Mouse (Mus musculus) kidney, adult 8-10 months (tissue): ENCODE measurements around the gene Tmem190.
"Not testable (repeated sequence)": the region's sequence is repeated elsewhere in the genome, so short reads cannot be mapped to it uniquely, and the experiment has no call there.

Source experiments
- DNase-seq, 2 experiments: peaks; one replicate each; pipeline ENCODE4 v3.0.0; 2022

Tmem190 gene

GRCm38 (mm10) chr7:4776861-4777830 is 5.6 kb upstream of the Tmem190 start:
- DNase-seq: peak; percentile 36 to 50

- no peak for DNase-seq
Measured at GRCm38 (mm10) chr7:4777851-4778637, 4.7 kb upstream of the Tmem190 start.

DNA sequence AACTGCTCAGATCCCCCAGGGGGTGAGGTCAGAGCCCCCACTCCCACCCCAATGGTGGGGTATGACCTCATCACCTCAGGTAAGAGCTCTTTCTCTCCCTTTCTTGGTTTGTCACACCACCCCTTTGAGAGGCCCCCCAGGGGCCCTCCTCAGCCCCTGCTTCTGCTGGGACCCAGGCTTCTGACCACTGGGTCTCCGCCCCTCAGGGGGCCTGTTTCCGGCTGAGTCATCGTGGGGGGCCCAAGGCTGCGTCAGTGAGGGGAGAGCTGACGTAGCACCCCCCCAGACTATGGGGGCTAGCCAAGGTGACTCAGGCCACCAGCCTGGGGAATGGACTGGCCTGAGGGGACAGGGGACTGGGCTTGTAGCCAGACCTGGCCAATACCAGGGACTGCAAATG is 2.8 kb upstream of the Tmem190 start:
- no peak for DNase-seq

- DNase-seq: no peak
Measured at GRCm38 (mm10) chr7:4782130-4782529, 607 bp upstream of the Tmem190 start.

- DNase-seq: no peak
Measured at GRCm38 (mm10) chr7:4783667-4784268, 1.0 kb downstream of the Tmem190 start.

DNA sequence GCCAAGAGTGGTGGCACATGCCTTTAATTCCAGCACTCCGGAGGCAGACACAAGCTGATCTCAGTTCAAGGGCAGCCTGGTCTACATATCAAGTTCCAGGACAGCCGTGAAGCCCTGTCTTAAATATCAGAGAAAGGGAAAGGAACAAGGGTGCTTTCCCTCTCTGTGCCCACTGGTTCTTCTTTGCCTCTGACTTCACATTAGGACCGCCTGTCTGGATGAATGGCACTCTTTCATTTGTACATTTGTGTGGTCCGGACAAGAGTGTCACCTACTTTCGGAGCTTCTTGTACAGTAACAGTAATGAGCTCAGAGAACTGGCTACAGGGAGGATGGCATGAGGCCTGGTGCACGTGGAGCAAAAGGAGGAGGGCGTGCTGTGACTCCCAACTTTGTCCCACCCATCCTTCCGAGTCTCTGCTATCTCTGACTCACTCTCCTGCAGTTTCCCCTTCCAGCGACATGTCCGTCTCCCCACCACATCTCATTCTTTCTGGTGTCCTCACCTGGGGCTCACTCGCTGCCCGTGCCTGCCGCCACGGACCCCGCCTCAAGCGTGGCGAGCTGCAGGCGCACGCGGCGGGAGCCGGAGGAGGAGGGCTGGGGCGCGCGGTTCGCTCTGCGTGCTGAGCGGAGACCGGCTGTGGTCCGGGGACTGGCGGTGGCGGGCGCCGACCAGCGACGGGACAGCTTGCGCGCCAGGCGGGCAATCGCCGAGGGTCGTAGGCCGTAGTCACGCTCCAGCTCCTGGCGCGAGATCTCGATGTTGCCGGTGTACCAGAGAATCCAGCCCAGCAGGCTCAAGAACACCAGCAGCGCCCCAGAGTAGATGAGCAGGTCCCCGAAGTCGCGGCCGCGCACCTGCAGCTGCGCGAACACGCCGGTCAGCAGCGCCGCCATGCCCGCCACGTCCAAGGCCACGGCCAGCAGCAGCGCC is 6.0 kb downstream of the Tmem190 start:
- peak; percentile 38 to 51 for DNase-seq

DNA sequence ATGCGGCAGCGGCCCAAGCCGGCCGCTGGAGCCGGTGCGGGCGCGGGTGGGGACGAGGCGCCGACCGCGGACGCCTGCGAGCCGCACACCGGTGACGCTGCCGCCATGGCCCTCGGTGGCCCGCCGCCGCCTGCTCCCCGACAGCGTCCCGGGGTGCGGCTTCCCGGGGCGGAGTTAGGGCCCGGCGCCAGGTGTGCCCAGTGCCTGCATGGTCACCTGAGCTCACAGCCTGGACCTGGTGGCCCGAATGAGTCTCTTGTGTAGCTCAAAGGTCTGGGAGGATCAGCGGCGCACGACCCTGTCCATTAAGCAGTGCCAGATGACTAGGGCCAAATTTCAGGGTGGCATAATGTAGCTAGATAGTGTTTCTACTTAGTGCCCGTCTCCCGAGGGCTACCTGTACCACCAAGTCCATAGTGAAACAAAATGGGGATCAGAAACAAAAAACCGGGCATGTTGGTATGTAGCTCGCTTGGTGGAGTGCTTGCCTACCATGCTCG is 6.7 kb downstream of the Tmem190 start, which contains the start of gene Tmem238:
Gene Tmem238, minus strand, starts transcription at position 221 of the 500 bp plus-strand sequence.
- DNase-seq: peak; percentile 82 to 86

- peak; percentile 96 to 97 for DNase-seq
Measured at GRCm38 (mm10) chr7:4792278-4793212, 9.8 kb downstream of the Tmem190 start, which contains the start of gene Rpl28. Gene Rpl28 (plus strand): TSS chr7:4792874.

DNA sequence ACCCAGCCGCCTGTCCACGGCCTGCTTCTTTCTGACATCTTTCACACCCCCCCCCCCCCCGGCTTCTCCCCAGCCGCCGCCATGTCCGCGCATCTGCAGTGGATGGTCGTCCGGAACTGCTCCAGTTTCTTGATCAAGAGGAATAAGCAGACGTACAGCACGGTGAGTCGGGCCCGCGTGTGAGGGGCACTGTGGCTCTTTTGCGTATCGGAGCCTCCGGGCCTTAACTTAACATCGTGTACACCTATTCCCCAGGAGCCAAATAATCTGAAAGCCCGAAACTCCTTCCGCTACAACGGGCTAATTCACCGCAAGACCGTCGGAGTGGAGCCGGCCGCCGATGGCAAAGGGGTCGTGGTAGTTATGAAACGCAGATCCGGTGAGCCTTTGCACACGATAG is 10.5 kb downstream of the Tmem190 start:
- DNase-seq: not testable (repeated sequence)

- no peak for DNase-seq
Measured at GRCm38 (mm10) chr7:4793674-4794073, 10.9 kb downstream of the Tmem190 start.

- DNase-seq: no peak
Measured at GRCm38 (mm10) chr7:4794631-4795168, 12.0 kb downstream of the Tmem190 start.

GRCm38 (mm10) chr7:4795767-4796433 is 13.2 kb downstream of the Tmem190 start:
- peak in 1 of 2 experiments; percentile 35 for DNase-seq

GRCm38 (mm10) chr7:4802247-4802646 is 19.5 kb downstream of the Tmem190 start:
- no peak for DNase-seq

GRCm38 (mm10) chr7:4806716-4807115 is 24.0 kb downstream of the Tmem190 start:
- peak in 1 of 2 experiments; percentile 47 for DNase-seq

GRCm38 (mm10) chr7:4811131-4811530 is 28.4 kb downstream of the Tmem190 start:
- not testable (repeated sequence) for DNase-seq

DNA sequence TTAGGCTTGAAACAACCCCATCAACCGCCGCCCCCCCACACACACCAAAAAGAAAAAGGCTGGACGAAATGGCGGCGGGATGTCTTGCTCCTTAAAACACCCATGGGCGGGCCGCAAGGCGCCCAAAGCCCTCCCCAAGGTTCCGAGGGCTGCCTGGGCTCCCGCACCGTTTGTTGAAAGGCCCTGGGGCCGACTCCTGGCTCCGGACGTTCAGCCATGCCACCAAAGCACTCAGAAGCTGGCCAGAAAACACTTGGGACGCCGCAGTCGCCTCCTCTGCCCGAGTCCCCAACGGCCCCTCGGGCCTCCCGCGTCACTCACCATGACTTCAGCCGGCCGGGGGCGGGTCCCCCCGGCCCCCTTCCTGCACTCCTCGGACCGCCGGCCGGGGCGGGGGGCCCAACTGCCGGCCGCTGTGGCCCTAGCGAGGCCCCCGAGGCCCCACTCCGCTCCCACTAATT is 29.1 kb downstream of the Tmem190 start:
- DNase-seq: no peak

GRCm38 (mm10) chr7:4812303-4813104 is 29.8 kb downstream of the Tmem190 start, which contains the start of gene Ube2s:
Gene Ube2s (minus strand): TSS chr7:4812590.
- DNase-seq: peak; percentile 98 to 100

DNA sequence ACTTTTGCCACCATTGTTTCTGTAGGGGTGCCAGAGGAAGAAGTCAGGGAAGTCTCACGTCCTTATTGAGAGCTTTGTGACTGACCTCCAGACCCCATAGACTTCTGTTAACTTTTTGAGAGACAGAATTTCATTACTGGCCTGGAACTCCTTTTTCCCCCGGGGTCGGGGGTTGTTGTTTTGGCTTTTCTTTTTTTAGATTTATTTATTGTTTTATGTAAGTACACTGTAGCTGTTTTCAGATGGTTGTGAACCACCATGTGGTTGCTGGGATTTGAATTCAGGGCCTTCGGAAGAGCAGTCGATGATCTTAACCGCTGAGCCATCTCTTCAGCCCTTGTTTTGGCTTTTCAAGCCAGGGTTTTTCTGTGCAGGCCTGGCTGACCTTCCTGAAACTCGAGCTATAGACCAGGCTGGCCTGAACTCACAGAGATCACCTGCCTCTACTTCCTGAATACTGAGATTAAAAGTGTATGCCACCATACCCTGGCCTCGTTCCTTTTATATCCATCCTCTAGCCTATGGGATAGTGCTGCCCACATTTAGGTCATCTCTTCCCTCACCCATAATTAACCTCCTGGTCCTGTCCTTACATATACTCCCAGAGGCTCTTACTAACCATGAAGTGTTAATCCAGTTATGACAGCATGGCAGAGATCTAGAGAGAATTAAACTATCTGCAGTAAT is 30.5 kb downstream of the Tmem190 start:
- peak in 1 of 2 experiments; percentile 8 for DNase-seq
